Mouse (Mus musculus) liver, adult 10 weeks (tissue): Measurements from ENCODE around the gene Armcx1. TPM values are rescaled to one million over a fixed set of nuclear protein-coding genes. Genes with fewer than 3 reads are reported as not detected.

Experiments
- polyA plus RNA-seq: library from polyadenylated mRNA; stranded (reverse); fragments of 350-450 nt; fragmentation: Illumina TruSeq; extraction: RNeasy Lipid Tissue Mini Kit (QIAGEN cat#74804); gene quantifications from one replicate; pipeline ENCODE4 v1.2.3, GENCODE M21; 2014; ENCODE audit warnings: low read depth, low replicate concordance

Gene Armcx1
- polyA plus RNA-seq = 4.6 TPM

GRCm38 (mm10) chrX:134717752-134718308, at the start of gene Armcx1:
Armcx1 (plus strand) TSS chrX:134717963.

GRCm38 (mm10) chrX:134686267-134686666, 31.5 kb upstream of the Armcx1 start, which contains the start of gene Armcx4:
Armcx4 (plus strand) TSS chrX:134686519.

GRCm38 (mm10) chrX:134750764-134751592, 33.2 kb downstream of the Armcx1 start, which contains the start of gene Armcx6:
Armcx6 (minus strand) TSS chrX:134751417.

GRCm38 (mm10) chrX:134756434-134757292, 38.9 kb downstream of the Armcx1 start, which contains the start of gene Armcx3:
Armcx3 (plus strand) TSS chrX:134756595.

Other genes with a start within 250 kb of the Armcx1 start
- not detected for gene Taf7l, start 241.5 kb upstream of the Armcx1 start, polyA plus RNA-seq
- gene Timm8a1, start 176.1 kb upstream of the Armcx1 start, polyA plus RNA-seq = 125 TPM
- 0.74 TPM for gene Btk, start 134.4 kb upstream of the Armcx1 start, polyA plus RNA-seq
- 302 TPM for gene Rpl36a, start 132.3 kb upstream of the Armcx1 start, polyA plus RNA-seq
- gene Gla, start 116.8 kb upstream of the Armcx1 start, polyA plus RNA-seq = 4.2 TPM
- 94.3 TPM for gene Hnrnph2, start 116.8 kb upstream of the Armcx1 start, polyA plus RNA-seq
- gene Armcx4, start 31.4 kb upstream of the Armcx1 start, polyA plus RNA-seq = 0.93 TPM
- 0.66 TPM for gene Armcx6, start 33.5 kb downstream of the Armcx1 start, polyA plus RNA-seq
- 13.5 TPM for gene Armcx3, start 38.6 kb downstream of the Armcx1 start, polyA plus RNA-seq
- gene Armcx2, start 91.3 kb downstream of the Armcx1 start, polyA plus RNA-seq = 2.8 TPM
- not detected for gene Nxf2, start 246.8 kb downstream of the Armcx1 start, polyA plus RNA-seq